Mouse (Mus musculus) liver, embryonic 14.5 days (tissue): ENCODE results near the gene Dennd2c.

ENCODE experiments used
- CTCF ChIP-seq: IDR thresholded peaks from 2 replicates; pipeline ENCODE4 v1.5.1; 2016; ENCODE audit warnings: antibody characterized with exemption, low read depth, control low read depth
- EP300 ChIP-seq: IDR thresholded peaks from 2 replicates; pipeline ENCODE4 v1.6.1; 2016; ENCODE audit warnings: antibody characterized with exemption, low read depth

- TF ChIP-seq CTCF (no peak), EP300 (no peak)
Measured at GRCm38 (mm10) chr3:103159232-103159900, 57.0 kb downstream of the Dennd2c start.
